Mouse (Mus musculus): ENCODE data around the gene Nr4a1. TPM values are rescaled to one million over a fixed set of nuclear protein-coding genes. Genes with fewer than 3 reads are reported as not detected.

Nr4a1 gene
- polyA plus RNA-seq, 1 experiment from 2014 or later, result 14.7 TPM

DNA sequence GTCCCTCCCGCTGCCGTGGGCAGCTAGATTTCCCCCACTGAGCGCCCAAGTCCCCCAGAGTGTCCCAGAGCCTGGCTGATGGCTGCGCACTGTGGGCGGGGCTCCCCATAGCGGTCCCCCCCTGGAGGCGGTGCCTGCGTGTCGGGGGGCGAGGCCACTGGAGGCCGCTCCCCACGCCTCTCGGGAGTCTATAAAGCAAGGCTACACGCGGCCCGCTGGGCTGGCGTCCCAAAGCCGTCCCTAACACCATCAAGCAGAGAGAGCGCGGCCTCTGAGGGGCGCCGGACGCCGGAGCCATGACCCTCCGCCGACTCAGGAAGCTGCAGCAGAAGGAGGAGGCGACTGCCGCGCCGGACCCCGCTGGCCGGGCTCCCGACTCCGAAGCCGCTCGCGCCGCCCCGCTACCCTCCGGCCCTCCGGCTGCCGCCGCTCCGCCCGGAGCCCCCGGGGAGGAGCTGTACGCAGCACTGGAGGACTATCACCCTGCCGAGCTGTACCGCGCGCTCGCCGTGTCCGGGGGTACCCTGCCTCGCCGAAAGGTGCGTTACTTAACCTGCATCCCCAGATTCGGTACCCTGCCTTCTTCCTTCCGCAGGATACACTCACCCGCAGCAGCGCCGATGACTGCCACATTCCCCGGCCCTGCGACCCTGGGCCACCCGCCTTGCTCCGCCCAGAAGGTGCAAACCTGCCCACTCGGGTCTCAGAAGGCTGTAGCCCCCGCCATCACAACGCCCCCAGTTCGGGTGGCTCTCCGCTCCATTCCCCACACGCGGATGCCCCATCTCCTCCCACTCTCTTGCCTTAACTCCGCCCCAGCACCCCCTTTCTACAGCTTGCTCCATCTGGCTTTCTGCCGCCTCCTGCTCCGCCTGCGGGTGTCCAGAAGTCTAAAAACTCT is 29.8 kb upstream of the Nr4a1 start, which contains the start of gene Grasp:
Gene Grasp, plus strand, starts transcription at position 183 of the 901 bp plus-strand sequence.
- Histone ChIP-seq H3K9ac (peak within 1 kb of the TSS; percentile 61), H3K27ac (peak within 1 kb of the TSS; percentile 91), H3K4me3 (peak within 1 kb of the TSS; percentile 78), H3K4me1 (peaks cover 87% of the 10 kb centered on the region), H3K36me3 (peaks cover 5% of the 10 kb centered on the region), H3K9me3 (no peaks in the 10 kb centered on the region), H3K4me2 (peak within 1 kb of the TSS; percentile 87), H3K27me3 (no peaks in the 10 kb centered on the region)
- peak; percentile 83 for ATAC-seq (ENCODE audit: insufficient number of reproducible peaks, low FRiP score, low TSS enrichment, low read depth)
- WGBS, result under 1% methylated on average over 77 of the region's 77 CpGs

DNA sequence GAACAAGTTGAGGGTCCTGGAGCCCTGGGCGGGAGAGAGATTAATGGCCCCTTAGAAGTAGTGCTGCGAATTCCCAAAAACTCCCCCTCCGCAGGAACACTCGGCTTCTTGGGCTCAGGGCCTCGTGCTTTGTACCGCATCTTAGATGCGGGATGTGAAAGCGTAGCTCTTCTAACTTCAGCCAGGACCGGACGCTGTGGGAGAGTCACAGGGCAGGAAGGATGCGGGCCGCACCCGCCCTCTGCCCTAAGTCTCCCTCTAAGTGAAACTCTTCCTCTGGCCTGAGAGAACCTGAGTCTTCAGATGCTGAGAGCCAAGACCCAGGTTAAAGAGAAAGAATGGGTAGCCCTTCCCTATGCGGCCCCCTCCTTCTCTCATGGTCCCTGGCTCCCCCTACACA is 29.1 kb upstream of the Nr4a1 start:
- no peaks in the 10 kb centered on the region for H3K9me3 ChIP-seq
- 3% methylated on average over 14 of the region's 14 CpGs for WGBS
- H3K36me3 ChIP-seq, result peaks cover 13% of the 10 kb centered on the region
- peak overlapping the region; percentile 61 for H3K9ac ChIP-seq
- peak overlapping the region; percentile 91 for H3K27ac ChIP-seq
- ATAC-seq (ENCODE audit: insufficient number of reproducible peaks, low FRiP score, low TSS enrichment, low read depth), result no peak
- no peaks in the 10 kb centered on the region for H3K27me3 ChIP-seq
- H3K4me2 ChIP-seq, result peak overlapping the region; percentile 87
- H3K4me1 ChIP-seq, result peaks cover 86% of the 10 kb centered on the region
- H3K4me3 ChIP-seq, result peak overlapping the region; percentile 78

DNA sequence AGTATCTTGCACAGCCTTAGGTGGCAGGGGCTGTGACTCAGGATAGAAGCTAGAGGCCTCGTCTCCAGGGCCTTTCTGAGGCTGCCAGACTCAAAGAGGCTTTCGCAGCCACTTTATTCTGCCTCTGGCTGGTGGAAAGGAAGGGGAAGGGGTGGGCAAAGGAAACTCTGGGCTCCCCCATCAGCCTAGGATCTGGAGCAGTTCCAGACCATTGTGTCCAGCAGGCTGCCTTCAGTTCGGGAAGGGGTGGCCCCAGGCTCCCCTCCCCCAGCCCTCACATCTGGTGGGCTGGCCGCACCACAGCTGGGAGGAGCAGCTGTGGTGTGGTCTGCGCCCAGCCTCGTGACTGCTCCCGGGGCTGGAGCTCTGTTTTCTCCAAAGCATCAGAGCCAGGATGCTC is 26.1 kb upstream of the Nr4a1 start:
- ATAC-seq (ENCODE audit: insufficient number of reproducible peaks, low FRiP score, low TSS enrichment, low read depth), result peak; percentile 51
- Histone ChIP-seq H3K9me3 (no peaks in the 10 kb centered on the region), H3K4me1 (peaks cover 73% of the 10 kb centered on the region), H3K36me3 (peaks cover 35% of the 10 kb centered on the region), H3K4me3 (peak overlapping the region; percentile 12; the same call in 1 of the 2 replicates), H3K27me3 (no peaks in the 10 kb centered on the region), H3K9ac (0 out of 2 replicates have a peak overlapping the region, but pooled peaks have one; percentile 5), H3K4me2 (peak overlapping the region; percentile 31), H3K27ac (peak overlapping the region; percentile 92)
- WGBS, result 4% methylated on average over 7 of the region's 7 CpGs

DNA sequence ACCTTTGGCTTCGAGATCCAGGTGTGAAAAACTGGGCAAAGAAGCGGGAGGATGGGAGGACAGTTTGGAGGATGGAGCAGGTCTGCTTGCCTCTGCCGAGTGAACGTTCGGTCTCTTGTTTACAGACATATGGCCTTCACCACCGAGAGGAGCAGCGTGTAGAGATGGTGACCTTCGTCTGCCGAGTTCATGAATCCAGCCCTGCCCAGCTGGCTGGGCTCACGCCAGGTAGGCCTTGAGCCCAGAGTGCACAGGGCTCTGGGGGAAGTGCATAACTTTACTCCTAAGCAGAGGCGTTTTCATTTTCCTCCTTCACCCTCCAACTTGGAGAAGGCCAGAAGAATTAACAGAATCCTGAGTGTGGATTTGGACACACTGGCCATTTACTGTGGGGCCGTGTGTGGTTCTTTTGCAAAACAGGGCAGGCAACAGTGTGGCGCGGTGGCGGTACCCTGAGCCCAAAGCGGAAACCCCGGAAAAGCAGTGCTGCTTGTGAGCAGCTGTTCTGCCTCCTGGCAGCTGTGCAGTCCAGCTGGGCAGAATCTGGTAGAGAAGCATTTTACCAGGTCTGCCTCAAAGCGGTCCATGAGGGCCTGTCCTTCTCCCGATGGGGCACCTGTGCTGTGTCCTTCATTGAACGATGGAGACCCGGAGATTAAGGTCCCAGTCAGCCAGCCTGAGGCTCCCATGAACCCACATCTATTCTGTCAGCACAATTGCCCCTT is 25.0 kb upstream of the Nr4a1 start:
- Histone ChIP-seq H3K4me1 (peaks cover 73% of the 10 kb centered on the region), H3K27me3 (no peaks in the 10 kb centered on the region), H3K9me3 (no peaks in the 10 kb centered on the region), H3K27ac (peak overlapping the region; percentile 92), H3K4me2 (no peak overlapping the region), H3K36me3 (peaks cover 35% of the 10 kb centered on the region), H3K4me3 (no peak overlapping the region), H3K9ac (no peak overlapping the region)
- 74% methylated on average over 21 of the region's 21 CpGs for WGBS
- ATAC-seq (ENCODE audit: insufficient number of reproducible peaks, low FRiP score, low TSS enrichment, low read depth), result no peak

DNA sequence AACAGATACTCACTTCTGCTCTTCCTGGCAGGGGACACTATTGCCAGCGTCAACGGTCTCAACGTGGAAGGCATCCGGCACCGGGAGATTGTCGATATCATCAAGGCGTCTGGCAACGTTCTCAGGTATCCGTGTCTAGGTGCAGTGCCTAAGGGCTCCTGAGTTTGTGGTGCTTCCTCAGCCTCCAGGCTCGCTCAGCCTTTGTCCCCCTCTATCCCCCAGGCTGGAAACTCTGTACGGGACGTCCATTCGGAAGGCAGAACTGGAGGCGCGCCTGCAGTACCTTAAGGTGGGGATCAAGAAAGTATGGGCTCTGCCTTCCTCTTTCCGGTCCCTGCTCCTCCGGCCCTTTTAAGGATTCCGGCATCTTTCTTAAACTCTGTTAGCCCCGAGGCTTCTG is 23.6 kb upstream of the Nr4a1 start:
- H3K36me3 ChIP-seq, result peaks cover 35% of the 10 kb centered on the region

DNA sequence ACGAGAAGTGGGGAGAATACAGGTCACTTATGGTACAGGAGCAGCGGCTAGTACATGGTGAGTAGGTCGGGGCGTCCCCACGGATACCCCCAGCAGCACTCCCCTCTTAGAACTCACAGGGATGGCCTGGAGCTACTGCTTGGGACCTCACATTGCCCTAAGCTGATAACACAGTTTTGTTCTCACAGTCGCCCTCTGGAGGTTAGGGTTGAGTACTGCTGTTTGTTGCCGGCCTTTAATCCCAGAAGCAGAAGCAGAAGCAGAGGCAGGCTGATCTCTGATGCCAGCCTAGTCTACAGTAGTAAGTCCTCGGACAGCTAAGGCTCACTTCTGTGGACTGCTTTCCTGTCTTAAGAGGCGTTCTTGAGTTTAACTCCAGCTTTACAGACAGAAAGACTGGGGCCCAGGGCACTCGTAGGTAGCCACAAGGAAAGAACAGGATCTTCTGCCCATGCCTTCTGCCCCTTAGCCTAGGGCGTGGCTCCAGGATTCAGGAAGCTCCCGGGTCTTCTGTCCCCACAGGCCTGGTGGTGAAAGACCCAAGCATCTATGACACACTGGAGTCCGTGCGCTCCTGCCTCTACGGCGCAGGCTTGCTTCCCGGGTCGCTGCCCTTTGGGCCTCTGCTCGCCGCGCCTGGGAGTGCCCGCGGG is 22.9 kb upstream of the Nr4a1 start:
- Histone ChIP-seq H3K27ac (no peak overlapping the region), H3K36me3 (peaks cover 35% of the 10 kb centered on the region), H3K4me2 (no peak overlapping the region), H3K4me3 (no peak overlapping the region), H3K27me3 (no peaks in the 10 kb centered on the region), H3K4me1 (peaks cover 72% of the 10 kb centered on the region), H3K9me3 (no peaks in the 10 kb centered on the region), H3K9ac (no peak overlapping the region)
- WGBS, result 79% methylated on average over 23 of the region's 23 CpGs
- ATAC-seq (ENCODE audit: insufficient number of reproducible peaks, low FRiP score, low TSS enrichment, low read depth), result no peak

More for the DNA sequence above, 23.6 kb upstream of the Nr4a1 start:
- Histone ChIP-seq H3K4me2 (no peak overlapping the region), H3K27me3 (no peaks in the 10 kb centered on the region), H3K4me1 (peaks cover 71% of the 10 kb centered on the region), H3K9me3 (no peaks in the 10 kb centered on the region), H3K9ac (no peak overlapping the region), H3K4me3 (no peak overlapping the region), H3K27ac (no peak overlapping the region)
- ATAC-seq (ENCODE audit: insufficient number of reproducible peaks, low FRiP score, low TSS enrichment, low read depth), result no peak
- 94% methylated on average over 19 of the region's 19 CpGs for WGBS

DNA sequence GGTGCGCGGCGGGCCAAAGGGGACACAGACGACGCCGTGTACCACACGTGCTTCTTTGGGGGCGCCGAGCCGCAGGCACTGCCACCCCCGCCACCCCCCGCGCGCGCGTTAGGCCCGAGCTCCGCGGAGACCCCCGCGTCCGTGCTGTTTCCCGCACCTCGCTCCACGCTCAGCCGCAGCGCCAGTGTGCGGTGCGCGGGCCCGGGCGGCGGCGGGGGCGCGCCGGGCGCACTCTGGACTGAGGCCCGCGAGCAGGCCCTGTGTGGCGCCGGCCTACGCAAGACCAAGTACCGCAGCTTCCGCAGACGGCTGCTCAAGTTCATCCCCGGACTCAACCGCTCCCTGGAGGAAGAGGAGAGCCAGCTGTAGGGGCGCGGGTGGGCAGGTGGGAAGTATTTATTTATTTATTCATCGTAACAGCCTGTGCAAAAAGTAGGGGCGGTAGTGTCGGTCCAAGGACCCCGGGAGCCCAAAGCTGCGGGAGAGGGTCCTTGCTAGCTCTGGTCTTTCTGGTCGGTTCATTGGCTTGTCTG is 22.4 kb upstream of the Nr4a1 start:
- peaks cover 73% of the 10 kb centered on the region for H3K4me1 ChIP-seq
- no peak overlapping the region for H3K4me3 ChIP-seq
- H3K27me3 ChIP-seq, result no peaks in the 10 kb centered on the region
- H3K4me2 ChIP-seq, result no peak overlapping the region
- H3K36me3 ChIP-seq, result peaks cover 35% of the 10 kb centered on the region
- ATAC-seq (ENCODE audit: insufficient number of reproducible peaks, low FRiP score, low TSS enrichment, low read depth), result no peak
- no peak overlapping the region; the same call in 1 of the 2 replicates for H3K27ac ChIP-seq
- 59% methylated on average over 56 of the region's 56 CpGs for WGBS
- no peaks in the 10 kb centered on the region for H3K9me3 ChIP-seq
- H3K9ac ChIP-seq, result no peak overlapping the region

DNA sequence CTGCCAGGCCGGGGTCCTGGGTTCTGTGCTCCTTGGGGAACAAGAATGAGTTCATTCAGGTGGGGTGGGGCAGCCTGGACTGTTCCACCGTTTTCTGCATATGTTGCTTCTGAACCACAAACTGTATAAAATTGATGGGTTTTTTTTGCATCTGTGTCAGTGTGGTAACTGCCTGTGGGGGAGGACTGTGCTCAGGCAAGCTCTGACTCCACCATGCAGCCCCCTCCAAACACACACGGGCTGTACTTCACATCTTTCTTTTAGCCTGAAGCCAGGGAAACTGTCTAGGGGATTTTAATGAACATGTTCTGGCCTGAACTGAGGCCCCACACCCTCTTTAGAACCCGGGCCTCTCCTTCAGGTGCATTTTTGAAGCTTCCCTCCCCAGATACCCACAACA is 21.5 kb upstream of the Nr4a1 start:
- Histone ChIP-seq H3K36me3 (peaks cover 35% of the 10 kb centered on the region), H3K9me3 (no peaks in the 10 kb centered on the region), H3K4me1 (peaks cover 68% of the 10 kb centered on the region), H3K4me3 (no peak overlapping the region), H3K4me2 (no peak overlapping the region), H3K9ac (no peak overlapping the region), H3K27ac (peak overlapping the region; percentile 27; the same call in 1 of the 2 replicates), H3K27me3 (no peaks in the 10 kb centered on the region)
- WGBS, result 42% methylated on average over 4 of the region's 4 CpGs
- ATAC-seq (ENCODE audit: insufficient number of reproducible peaks, low FRiP score, low TSS enrichment, low read depth), result no peak

DNA sequence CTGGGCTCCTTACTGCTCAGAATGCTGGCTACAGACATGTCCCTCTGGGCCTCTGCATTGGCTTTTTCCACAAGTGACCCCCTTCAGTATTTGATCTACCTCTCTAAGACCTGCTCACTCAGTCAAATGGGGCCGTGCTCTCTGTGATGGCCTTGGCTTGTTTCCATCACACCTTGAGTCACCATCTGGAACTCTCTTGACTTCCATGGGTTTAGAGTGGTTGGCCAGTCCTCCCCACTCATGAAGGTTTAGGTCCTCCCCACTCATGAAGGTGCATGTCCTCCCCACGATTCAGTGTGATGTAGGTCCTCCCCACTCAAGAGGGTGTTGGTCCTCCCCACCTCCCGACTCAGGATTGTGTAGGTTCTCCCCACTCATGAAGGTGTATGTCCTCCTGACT is 20.9 kb upstream of the Nr4a1 start:
- no peaks in the 10 kb centered on the region for H3K9me3 ChIP-seq
- no peak for ATAC-seq (ENCODE audit: insufficient number of reproducible peaks, low FRiP score, low TSS enrichment, low read depth)
- WGBS, result 73% methylated on average over 3 of the region's 3 CpGs
- peaks cover 63% of the 10 kb centered on the region for H3K4me1 ChIP-seq
- H3K4me3 ChIP-seq, result no peak overlapping the region
- peaks cover 35% of the 10 kb centered on the region for H3K36me3 ChIP-seq
- no peak overlapping the region for H3K4me2 ChIP-seq
- H3K9ac ChIP-seq, result no peak overlapping the region
- no peaks in the 10 kb centered on the region for H3K27me3 ChIP-seq
- H3K27ac ChIP-seq, result no peak overlapping the region

DNA sequence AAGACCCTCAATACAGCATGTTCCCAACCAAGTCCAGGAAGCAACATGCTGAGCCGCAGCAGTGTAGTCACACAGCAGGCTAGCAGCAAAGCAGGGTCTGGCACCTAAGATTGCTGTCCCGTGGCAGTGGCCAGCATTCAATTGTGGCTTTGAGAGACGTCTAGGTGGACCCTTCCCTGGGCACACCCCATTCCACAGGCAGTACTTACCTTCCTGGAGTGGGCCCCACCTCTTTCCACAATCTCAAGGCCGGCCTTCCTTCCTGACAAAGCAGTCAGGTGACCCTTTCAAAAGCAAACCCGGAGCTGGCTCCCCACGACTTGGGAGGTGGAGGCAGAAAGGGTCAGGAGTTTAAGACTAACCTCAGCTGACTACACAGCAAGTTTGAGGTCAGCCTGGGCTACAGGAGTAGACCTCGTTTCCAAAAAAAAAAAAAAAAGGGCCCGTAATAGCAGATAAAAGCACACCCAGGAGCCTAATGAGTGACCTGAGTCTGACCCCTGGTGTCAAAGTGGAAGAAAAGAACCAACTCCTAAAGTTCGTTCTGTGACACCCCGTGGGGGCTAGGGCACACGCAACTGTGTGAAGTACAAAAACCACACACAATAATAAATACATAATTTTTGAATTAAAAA is 20.3 kb upstream of the Nr4a1 start:
- no peak for ATAC-seq (ENCODE audit: insufficient number of reproducible peaks, low FRiP score, low TSS enrichment, low read depth)

More for the DNA sequence above, 20.3 kb upstream of the Nr4a1 start:
- Histone ChIP-seq H3K4me2 (no peak overlapping the region), H3K4me3 (no peak overlapping the region), H3K27ac (no peak overlapping the region), H3K36me3 (peaks cover 35% of the 10 kb centered on the region), H3K4me1 (peaks cover 61% of the 10 kb centered on the region), H3K9me3 (no peaks in the 10 kb centered on the region), H3K9ac (no peak overlapping the region), H3K27me3 (no peaks in the 10 kb centered on the region)
- 31% methylated on average over 11 of the region's 11 CpGs for WGBS

Data from limb, embryonic 15.5 days (tissue).